Mouse (Mus musculus): Measurements from ENCODE around the gene Cfh.
"Not testable (repeated sequence)": the region's sequence is repeated elsewhere in the genome, so short reads cannot be mapped to it uniquely, and the experiment has no call there.

The Cfh gene

DNA sequence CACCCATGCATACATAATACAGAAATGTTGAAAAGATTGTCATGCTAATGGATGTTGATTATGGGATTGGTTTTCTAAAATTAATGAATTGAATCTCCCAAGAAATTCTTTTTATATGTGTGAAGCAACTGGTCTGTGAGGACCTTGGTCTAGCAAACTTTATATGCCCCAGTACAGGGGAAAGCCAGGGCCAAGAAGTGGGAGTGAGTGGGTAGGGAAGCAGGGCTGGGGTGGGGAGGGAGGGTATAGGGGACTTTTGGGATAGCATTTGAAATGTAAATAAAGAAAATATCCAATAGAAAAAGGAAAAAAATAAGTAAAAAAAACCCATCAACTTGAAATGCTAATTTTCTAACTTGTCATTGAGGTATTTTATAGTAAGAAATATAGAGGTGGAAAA, at the start of gene Cfh:
Gene Cfh (minus strand): TSS at position 101 of the 400 bp plus-strand sequence.
- not testable (repeated sequence) for DNase-seq (ENCODE audit: low read depth, low spot score)

DNA sequence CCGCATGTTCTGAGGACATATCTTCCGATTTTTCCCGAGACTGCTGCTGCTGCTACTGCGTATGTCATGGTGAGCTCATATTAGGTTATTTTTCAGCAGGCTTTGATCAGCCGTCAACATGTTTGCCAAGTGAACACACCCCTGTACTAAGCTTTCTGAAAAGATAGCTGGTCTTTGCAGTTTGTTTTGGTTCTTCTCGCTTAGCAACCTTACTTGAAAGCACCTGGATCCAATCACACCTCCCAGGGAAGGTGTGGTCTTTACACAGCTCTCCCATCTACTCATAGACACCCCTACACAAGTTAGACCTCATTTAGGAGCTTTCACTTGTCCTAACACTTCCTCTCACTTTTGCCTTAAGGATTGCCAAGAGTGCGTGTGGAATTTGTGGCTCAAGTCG, 43.1 kb upstream of the Cfh start:
- no peak for DNase-seq (ENCODE audit: low read depth, low spot score)

DNA sequence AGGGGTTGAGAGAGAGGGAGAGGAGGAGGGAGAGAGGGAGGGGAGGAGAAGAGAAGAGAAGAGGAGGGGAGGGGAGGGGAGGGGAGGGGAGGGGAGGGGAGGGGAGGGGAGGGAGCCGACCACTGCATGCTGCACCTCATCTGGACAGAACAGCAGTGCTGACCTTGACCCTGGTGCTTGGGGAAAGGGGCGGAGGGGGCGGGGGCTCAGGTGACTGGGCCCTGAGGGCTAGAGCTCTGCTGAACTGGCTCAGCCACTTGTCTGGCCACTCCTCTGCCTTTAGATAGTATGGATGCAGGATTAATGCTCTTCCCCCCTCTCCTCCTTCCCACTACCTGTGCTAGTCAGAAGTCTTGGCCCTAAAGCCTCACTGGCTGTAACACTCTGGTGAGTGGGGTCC, 41.7 kb upstream of the Cfh start:
- no peak for DNase-seq (ENCODE audit: low read depth, low spot score)

DNA sequence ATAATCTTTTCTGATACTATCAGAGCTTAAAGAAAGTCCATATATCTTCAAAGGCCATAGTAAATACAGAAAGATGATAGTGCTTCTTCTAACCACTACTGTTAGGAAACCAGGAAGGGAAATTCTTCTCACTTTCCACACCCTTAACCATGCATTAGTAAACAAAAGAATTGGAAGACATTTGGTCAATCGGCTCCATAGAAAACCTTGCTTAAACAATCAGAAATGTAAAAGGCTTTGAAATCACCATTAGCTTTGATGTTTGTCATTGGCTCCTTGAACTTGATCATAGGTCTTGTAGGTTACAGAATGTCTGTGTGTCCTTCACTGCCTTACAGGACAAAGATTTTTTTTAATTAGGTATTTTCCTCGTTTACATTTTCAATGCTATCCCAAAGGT, 21.8 kb upstream of the Cfh start:
- DNase-seq (ENCODE audit: low read depth, low spot score), result no peak

DNA sequence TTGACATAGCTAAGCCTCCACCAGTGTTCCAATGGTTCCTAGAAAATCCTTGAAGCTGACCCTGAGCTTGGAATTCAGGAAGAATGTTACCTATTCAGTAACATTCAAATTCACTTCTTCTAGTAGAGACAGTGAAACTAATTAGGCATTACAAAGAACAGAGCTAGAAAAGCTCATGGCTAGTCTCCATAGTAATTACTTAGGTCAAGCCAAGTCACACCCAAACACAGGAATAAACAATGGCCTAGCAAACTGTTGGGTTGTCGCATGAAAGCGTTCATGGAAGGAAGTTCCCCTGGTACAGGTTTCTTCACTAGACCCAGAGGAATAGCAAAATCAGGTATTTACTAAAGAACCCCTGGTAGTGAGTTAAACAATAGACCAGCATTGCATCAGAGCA, 4.9 kb upstream of the Cfh start:
- not testable (repeated sequence) for DNase-seq (ENCODE audit: low read depth, low spot score)

DNA sequence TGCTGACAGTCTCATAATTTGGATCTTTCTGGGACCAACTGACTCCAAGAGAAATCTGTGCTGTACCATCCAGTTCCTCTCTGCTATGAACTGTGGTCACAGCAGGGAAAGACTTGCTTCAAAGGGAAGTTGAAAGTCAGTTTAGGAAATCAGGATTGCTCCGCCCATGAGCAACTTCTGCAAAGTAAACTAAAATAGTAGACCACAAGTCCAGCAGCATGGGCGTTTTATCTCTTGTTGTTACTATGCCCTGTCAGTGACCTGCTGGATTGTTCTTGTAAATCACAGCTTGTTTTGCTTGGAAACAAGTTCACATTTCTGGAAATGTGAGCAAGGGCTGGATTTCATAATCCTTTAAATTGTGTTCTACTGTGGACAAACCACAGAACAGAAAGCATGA, 356 bp downstream of the Cfh start:
- DNase-seq (ENCODE audit: low read depth, low spot score), result no peak

DNA sequence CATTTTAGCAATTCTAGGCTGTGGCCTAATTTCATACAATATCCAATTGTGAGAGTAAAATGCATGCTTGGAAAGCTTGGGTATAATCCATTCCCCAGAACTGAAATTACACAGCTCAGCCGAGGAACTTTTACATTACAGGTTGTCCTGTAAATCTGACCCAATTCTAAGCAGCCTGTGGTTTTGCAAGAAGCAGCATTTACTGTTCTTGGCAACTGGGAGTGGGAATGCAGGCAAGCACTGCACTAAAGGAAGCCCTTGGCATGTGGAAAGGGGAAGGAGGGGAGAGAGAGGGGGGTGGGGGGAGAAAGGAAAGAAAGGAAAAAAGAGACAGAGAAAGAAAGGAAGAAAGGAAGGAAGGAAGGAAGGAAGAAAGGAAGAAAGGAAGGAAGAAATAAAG, 3.4 kb downstream of the Cfh start:
- DNase-seq (ENCODE audit: low read depth, low spot score), result no peak

DNA sequence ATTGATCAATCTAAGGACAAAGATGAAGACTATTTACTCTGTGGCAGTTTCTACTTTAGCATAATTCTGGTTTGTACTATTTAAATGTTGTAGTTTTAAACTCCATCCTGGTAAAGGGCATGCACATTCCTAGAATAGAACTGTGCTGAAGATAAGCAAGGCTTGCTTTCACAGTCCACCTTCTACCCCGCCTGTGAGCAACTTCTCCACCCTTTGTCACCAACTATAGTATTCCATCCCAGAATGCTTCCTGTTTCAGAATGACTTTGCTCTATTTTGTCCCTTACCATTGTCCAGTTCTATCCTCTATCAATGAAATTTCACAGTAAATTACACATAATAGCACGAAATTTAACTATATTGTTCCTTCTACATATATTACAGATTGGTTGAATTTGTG, 8.1 kb downstream of the Cfh start:
- DNase-seq (ENCODE audit: low read depth, low spot score), result no peak

DNA sequence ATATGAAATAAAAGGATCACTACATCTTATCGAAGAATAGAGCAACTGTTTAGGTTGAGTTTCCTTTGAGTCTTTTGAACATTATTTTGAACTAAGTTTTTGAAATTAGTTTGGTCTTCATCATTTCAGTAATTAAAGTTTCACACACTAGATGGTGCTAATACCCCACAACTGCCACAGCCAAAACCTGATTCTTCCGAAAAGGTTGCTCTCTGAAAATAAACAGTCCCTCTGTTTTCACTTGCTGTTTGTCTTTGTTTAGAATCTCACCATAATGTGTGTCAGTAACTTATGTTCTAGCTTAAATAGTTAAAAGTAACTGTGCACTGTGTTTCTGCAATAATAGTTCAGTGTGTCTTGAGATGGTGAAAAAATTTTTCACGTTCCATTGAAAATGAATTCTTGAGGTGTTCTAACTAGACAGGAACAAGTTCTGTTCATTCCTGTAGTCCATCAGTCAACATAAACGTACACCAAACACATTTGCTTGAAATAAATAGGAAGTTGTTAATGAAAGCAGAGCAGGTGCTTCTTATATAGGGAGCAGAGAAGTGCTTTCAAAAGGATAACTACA, 11.9 kb downstream of the Cfh start:
- DNase-seq (ENCODE audit: low read depth, low spot score), result peak; percentile 53

DNA sequence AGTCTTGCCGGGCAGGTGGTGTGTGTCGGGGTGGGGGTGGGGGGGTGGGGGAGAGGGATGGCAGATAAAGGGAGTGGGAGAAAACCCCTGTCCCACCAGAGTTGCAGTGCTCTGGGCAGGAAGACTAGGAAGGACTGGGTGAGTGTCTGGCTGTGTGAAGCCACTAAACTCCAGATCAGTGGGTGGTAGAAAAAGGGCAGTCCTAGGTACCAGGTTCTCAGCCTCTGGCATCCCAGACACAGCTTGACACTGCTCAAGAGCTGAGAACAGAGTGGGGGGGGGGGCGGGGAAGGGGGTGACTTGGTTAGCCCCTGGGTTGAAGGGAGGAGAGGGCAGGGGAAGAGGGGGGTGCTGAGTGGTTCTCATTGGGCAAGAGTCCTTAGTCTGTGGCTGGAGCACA, 24.6 kb downstream of the Cfh start:
- no peak for DNase-seq (ENCODE audit: low read depth, low spot score)

DNA sequence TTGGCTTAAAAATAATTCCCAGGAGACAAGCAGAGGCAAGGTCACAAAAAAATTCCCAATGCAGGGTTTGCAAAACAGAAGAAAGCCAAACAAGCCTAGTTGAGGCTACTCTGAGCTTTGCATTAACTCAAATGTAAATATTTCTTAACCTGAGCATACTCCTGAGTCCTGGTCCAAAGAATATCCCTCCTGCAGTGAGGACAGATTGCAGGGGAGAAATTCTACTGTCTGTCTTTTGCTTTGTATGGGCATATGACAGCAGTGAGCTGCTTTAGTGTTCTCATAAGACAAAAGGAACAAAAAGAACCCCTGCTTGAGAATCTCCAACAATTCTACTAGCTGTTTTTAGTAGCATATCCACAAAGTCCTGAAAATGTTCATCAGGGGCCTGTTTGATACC, 114.1 kb downstream of the Cfh start:
- DNase-seq (ENCODE audit: low read depth, low spot score), result no peak
